Mouse (Mus musculus) natural killer cell, adult 2 months (primary cell): ENCODE data around the gene Olfr1424.
A peak's percentile ranks its signal among the peaks of the same experiment; 100 is the strongest.
"Not testable (repeated sequence)": the region's sequence is repeated elsewhere in the genome, so short reads cannot be mapped to it uniquely, and the experiment has no call there.

Source experiments
- DNase-seq, 2 experiments: peaks; one replicate each; pipeline ENCODE4 v3.0.0; 2022; ENCODE audit warnings: low spot score in 2 of 2

Olfr1424 gene

DNA sequence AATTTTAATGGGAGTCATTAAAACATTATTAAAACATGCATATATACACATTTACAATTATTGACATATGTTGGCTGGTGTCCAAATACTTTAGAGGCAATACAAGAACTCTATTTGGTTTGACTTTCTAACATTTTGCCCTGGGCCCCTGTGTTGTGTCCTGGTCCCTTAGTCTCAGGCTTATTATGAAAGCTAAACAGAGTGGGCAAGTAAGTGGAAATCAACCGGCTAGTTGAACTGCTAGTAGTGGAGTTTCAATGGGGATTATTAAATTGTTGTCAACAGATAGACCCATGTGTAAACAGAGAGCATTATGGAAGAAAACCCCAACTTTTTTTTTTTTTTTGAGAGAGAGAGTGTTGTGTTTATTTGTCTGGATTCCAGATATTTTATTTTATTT is at the start of gene Olfr1424:
Gene Olfr1424, minus strand, starts transcription at position 101 of the 400 bp plus-strand sequence.
- DNase-seq = not testable (repeated sequence)

DNA sequence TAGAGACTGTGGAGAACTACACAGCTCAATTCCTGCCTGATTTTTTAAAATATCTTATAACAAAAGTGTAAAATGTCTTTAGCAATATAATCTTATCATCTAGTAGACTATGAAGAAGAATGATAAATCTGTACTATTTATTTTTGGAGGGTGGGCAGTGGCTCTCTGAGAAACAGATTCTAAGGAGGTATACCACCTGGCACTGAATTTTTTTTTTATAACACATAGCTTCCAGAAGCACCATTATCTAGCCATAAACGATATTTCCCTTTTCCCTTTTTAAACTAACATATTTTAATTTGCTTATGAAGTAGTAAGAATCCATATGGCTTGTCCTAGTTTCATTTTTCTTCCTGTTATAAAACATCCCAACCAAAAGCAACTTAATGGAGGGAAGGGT is 42.1 kb upstream of the Olfr1424 start:
- no peak for DNase-seq

DNA sequence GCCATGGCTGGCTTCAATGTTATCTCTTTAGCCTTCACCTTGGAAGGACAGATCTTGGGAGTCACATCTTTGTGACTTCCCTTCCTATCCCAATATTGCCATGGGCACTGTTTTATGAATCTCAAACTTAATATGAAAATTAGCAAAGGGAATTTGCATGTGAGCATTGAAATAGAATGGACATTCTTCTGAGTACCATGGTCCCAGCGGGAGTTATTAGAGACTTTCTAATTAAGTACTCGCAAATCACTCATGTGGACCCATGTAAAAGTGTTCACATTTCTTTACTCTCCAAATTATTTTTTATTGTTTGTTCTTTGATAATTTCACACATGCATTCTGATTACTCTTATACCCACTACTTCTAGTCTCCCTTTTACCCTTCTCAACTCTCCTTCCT is 40.8 kb upstream of the Olfr1424 start, which contains the start of gene Olfr1427:
Gene Olfr1427, minus strand, starts transcription at position 101 of the 400 bp plus-strand sequence.
- DNase-seq = no peak

DNA sequence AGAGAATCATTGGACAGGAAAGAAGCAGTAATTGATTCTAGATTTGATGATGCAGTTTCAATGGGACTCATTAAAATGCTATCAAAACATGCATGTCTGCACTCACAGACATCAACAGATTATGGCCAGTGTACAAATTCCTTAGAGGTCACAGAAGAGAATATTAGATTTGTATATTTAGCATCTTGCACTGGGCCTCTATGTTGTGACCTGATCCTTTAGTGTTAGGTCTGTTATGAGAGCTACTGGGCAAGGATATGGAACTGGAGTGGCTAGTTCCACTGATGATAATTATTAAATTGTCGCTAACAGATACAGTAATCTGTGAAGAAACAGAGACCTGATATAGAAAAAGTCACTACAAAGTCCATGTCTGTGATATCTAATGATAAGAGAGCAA is 29.4 kb upstream of the Olfr1424 start, which contains the start of gene Olfr1426:
Gene Olfr1426, minus strand, starts transcription at position 101 of the 400 bp plus-strand sequence.
- DNase-seq = no peak

DNA sequence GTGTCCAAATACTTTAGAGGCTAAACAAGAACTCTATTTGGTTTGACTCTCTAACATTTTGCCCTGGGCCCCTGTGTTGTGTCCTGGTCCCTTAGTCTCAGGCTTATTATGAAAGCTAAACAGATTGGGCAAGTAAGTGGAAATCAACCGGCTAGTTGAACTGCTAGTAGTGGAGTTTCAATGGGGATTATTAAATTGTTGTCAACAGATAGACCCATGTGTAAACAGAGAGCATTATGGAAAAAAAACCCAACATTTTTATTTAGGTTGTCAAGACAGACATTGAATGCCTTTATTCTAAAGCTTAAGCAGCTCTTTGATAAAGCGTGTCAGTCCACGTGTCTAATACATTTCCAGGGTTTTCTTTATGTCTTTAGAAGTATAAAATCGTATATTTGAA is 15.1 kb upstream of the Olfr1424 start, which contains the start of gene Olfr1425:
Gene Olfr1425, minus strand, starts transcription at position 101 of the 400 bp plus-strand sequence.
- DNase-seq = not testable (repeated sequence)

DNA sequence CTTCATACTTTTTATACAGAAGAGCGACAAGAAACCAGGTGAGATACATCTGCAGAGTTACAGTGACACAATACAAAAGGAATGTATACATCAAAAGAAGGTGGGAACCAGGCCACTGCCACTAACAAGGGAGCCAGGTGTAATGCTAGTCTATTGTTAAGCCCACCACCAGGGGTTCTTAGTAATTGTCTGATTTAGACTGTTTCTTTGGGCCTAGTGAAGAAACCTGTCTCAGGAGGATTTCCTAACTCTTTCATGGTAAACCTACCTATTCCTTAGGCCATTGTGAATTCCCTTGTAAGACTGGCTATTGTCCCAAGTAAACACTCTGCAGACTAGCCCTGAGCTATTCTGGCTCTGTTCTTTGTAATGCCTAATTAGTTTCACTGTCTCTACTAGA is 7.1 kb upstream of the Olfr1424 start:
- not testable (repeated sequence) for DNase-seq

DNA sequence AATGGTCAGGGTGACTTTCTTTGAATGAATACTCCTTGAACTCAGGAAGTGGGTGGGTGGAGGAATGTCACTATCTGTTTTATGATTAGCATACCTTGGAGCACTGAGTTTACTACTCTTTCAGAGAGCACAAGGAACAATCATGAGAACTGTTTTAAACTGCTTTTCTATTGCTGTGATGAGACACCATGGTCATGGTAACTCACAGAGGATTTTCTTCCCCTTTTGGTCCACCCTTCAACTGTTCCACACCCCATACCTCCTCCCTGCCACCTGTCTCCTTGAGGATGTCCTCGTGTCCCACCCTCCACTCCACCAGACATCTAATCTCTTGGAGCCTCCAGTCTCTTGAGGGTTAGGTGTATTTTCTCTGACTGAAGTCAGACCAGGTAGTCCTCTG is 5.3 kb upstream of the Olfr1424 start:
- DNase-seq = not testable (repeated sequence)

DNA sequence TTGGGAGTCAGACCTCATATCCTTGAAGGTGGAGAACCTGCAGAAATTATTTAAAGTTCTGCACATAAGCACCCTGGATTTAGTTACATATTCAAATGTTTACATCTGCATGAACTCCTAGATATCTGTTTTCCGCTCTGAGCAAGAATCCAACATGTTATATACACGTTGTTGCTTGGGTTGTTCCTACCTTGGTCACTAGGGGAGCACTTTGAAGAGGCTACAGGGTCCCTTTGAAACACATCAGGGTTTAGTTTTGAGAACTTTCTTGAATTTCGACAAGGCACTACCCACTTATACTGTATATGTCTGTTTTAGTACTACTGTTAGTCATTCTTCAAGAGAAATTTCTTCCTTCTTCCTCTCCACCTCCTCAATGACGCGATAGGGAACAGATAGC is 19.3 kb downstream of the Olfr1424 start:
- DNase-seq = no peak

DNA sequence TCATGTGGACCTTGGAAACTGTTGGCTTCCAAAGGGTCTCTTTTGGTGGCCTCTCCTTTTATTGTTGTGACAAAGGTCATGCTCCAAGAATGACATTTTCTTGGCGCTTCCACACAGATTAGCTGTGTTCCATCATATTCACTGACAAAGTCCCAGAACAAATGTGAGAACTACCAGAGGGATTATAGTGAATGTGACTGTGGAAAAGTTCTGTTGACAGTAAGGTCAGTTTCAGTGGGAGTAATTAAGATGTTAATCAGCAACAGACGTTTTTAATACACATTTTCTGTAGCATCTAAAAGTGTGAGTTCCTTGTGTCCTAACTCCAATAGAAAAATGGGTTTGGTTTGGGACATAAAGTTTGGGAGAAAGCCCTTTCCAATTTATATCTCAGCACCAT is 21.3 kb downstream of the Olfr1424 start, which contains the start of gene Olfr1423:
Gene Olfr1423, minus strand, starts transcription at position 101 of the 400 bp plus-strand sequence.
- DNase-seq = no peak

DNA sequence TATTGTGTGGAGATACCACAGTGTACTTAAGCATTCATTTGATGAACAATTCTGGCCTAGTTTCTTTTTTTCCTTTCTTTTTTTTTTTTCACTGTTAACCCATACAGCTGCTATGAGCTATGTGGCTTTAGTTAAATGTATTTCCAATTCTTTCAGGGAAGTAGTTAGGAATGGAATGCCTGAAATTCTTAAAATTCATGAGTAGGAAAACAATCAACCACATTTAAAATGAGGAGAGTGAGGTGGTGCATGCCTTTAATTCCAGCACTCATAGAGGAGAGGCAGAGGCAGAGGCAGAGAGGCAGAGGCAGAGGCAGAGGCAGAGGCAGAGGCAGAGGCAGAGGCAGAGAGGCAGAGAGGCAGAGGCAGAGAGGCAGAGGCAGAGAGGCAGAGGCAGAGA is 24.8 kb downstream of the Olfr1424 start:
- DNase-seq = no peak

DNA sequence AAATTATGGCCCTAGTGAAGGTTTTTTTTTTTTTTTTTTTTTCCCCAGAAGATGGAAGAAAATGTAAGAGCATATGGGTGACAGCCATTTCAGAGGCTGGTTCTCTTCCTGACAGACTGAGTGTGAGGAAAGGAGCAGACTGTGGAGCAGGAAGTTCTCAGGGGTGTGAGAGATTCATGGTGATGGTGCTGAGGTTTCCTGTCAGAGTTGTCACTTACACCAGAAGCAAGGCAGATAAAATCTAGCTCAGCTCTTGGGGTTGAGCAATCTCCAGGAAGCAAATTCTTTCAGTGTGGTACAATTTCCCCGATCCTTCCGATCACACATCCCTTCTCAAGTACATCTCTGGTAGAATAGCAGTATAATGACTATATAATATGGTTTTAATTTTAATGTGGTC is 35.9 kb downstream of the Olfr1424 start:
- DNase-seq = peak in 1 of 2 experiments; percentile 47

DNA sequence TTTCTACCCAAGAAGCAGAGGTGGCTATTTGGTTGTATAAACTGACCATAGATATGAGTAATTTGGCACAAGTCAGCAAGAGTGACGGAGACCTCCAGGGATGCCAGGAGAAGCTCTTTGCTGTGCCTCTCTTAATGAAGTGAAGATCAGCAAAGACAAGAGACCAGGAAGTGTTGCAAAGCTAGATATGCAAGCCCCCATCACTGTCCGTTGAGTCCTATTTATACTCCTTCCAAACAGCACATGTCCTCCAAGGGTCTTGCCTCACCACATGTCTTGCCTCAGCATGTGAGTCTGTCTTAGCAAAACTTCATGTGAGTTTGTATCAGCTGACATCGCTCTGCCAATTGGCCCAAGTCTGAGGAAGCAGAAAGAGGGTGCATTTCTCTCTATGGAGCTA is 37.1 kb downstream of the Olfr1424 start:
- no peak for DNase-seq

DNA sequence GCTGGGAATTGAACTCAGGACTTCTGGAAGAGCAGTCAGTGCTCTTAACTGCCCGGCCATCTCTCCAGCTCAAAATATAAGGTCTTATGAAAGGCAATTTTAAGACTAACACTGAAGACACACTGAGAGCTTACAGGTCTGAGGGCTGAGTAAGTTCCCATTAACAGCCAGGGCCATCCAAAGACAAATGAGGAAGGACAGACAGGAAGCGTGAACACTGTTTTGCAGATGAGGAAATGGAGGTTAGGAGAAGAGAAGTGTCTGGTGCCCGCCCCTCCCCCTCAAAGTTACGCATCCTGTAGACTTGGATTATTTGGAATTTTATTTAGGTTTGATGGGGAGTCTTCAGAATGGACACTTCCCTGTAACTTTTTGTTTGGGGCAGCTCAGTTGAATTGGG is 38.3 kb downstream of the Olfr1424 start:
- no peak for DNase-seq

DNA sequence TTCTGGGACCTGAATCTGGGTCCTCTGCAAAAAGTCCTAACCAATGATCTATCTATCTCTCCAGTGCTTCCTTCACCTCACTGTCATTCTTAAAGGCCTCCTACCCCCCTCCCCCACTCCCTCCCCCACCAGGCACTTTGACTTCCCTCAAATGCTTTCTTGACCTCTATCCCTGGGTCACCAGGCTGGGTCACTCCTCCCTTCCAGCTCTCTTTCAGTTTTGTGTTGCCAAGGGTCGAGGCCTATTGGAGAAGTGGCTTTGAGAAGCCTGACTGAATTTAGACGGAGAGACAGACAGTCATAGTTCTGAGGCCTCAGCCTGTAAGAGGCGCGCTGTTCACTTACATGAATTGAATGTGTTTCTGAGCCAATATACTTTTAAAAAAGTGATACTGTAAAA is 46.3 kb downstream of the Olfr1424 start:
- DNase-seq = no peak

DNA sequence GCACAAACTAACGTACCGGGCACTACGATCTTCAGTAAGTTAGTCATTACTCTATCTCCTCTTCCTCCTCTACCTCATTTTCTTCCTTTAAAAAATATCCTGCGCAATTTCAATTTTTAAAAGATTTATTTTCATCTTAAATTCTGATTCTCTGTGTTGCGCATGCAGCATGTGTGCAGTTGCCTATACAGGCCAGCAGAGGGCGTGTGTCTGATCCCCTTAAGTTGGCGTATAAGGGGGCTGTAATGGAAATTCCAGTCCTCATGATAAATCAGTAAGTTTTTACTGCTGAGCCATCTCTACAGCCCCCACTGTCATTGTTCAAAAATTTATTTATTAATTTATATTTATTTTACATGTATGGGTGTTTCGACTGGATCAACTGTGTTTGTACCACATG is 46.8 kb downstream of the Olfr1424 start:
- no peak for DNase-seq

DNA sequence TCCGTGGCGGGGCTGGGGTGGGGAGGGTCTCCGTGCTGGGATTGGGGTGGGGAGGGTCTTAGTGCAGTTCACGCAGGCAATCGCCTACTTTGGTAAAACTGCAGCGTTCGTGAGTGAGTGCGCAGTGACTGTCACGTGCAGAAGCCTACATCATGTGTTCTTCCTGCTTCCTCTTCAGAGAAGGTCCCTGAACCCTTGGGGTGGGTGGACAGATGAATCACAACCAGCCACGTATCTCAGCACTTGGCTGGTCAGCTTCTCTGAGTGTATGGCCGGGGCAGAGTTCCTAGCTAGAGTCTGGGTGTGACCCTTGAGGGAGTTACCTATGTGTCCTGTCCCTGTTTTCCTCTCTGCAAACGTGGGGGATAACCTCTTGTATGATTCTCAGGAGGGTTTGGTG is 49.3 kb downstream of the Olfr1424 start:
- peak; percentile 64 to 77 for DNase-seq

DNA sequence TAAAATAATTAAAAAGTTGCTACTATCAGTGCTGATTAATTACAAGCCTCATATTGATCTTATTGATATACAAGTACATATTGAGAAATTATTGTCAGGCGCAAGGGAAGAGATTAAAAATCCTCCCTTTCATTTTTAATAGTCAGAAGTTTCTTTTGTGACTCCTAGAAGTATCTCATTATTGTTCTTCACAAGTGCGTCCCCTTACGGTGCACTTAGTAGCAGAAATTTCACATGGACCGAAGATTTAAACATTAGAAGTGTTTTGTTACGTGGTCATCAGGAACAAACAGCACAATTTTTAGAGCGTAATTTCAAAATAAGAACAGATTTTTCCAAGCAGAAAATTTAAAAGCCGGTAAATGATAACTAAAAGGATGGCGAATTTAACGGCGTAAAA is 49.9 kb downstream of the Olfr1424 start:
- no peak for DNase-seq

DNA sequence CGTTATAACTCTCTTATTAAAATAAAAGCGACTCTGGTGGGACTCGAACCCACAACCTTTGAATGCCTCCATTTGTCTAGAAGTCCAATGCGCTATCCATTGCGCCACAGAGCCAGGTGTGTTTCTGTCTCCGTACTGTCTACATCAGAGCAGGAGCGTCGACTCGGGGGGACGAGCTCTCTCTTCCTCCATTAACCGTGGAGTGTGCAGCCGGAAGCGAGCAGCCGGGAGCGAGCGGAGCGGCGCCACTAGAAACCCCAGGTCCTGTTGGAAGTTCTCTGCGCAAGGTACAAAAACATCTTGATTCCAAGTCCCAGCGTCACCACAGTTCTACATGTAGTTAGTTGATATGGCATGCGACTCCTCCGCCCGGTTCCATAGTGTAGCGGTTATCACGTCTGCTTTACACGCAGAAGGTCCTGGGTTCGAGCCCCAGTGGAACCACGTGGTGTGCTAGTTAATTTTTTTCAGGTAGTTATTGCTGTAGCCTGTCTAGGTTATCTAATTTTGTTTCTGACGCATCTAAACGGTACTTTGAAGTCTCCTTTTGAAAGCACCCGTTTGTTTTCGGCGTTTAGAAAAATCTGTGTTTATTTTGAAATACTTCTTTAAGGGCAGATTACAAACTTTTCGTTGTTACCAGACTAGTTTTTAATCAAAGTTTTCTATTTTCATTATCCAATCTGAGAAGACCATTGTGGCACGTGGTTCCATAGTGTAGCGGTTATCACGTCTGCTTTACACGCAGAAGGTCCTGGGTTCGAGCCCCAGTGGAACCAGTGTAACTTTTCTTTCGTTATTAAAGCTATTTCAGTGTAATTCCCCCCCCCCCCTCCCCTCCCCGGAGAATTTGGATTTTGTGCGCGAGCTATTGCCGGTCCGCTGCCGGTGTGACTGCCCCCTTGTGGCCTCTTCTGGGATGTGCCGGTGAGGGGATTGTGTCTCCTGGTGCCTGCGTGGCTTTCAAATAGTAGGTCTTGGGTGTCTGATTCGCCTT is 50.6 kb downstream of the Olfr1424 start:
- DNase-seq = peak; percentile 86 to 91

DNA sequence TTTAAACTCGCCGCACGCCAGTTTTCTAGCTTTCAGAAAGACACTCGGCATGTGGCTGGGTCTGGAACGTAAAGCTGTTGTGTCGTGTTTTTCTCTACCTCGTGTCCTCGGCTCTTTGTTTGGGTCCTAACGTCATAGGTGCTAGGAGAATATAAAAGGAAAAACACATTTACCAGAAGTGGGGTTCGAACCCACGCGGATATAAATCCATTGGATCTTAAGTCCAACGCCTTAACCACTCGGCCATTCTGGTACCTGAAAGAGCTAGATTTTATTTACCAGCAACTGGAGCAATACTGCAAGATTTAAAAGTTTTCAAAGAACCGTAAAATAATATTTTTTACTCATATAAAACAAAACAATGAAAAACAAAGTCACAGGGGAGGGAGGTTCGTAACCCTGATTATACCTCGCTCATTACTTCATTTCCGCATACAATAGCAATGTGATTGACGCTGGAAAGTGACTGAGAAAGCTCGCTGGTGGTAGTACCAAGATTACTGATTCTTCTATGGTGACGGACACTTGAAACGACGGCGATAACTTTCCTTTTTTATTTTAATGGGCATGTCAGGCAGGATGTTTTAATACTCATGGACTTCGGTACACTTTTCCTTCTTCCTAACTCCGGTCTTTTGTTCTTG is 51.4 kb downstream of the Olfr1424 start:
- peak; percentile 76 to 86 for DNase-seq

DNA sequence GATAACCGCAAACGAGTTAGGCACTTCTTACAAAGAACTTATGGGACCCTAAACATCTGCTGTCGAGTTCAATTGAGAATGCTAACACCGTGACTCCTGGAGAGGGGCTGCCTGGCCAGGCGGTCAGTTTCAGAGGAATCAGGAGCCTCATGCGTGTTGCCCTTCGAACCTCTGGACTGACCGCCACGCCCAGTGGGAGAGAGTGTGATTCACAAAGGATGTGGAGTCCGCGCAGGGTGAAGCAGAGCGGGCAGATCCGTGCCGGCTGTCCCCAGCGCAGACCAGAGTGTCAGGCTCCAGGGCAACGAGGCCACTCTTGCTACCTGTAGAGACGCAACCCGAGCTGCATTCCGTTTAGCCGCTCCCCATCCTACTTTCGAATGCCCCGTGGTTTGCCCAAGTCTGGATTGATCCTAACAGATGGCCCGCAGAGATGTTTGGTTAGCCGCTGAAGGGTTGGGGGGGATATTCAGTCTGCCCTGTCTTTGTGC is 52.2 kb downstream of the Olfr1424 start:
- DNase-seq = peak; percentile 59 to 69

DNA sequence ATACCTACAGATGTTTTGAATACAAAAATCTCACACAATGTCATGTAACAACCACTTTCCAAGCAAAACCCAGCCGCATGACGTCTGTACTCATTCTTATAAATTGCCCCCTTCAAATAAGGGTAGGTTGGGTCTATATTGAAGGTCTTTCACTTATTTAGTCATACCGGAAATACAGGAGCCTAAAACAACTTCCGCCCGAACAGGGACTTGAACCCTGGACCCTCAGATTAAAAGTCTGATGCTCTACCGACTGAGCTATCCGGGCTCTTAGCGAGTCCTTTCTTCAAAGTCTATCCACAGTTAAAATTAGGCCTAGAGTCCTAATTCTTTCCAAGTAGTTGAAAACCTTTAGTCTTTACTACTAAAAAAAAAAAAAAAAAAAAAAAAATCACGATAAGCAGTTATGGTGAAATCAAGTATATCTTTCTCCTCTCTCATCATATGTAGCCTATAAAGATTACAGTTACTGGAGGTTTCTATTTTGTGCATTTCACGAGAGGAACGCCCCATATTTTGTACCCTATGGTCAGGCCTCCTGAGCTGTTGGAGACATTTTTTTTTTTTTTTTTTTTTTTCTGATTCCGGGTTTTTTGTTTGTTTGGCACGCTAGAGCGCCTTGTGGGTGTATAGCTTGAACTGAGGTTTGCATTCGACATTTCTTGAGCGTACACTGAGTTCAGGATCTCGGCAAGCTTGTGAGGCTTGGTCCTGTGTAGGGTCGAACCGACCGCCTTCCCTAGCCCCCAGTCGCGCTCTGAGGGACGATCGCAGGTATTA is 52.8 kb downstream of the Olfr1424 start:
- peak; percentile 80 to 86 for DNase-seq
